Mouse (Mus musculus): ENCODE results near the gene Nova1. TPM values are rescaled to one million over a fixed set of nuclear protein-coding genes. Genes with fewer than 3 reads are reported as not detected.

Gene Nova1
- polyA plus RNA-seq (2012; ENCODE audit: insufficient read depth, insufficient read length, missing spikeins), result 1.0 and 3.7 TPM in 2 replicates

- Histone ChIP-seq H3K4me3 (ENCODE audit: insufficient read depth, low read depth, low read length) (peak within 1 kb of the TSS; percentile 66), H3K27ac (replicated peaks; ENCODE audit: low read depth, low read length) (peak within 1 kb of the TSS; percentile 31), H3K4me1 (ENCODE audit: control insufficient read depth, insufficient read depth, insufficient read length, low read length) (no peaks in the 10 kb centered on the region)
Measured at GRCm38 (mm10) chr12:46818856-46819347, at the start of gene Nova1. Nova1 (minus strand) TSS chr12:46818929.

DNA sequence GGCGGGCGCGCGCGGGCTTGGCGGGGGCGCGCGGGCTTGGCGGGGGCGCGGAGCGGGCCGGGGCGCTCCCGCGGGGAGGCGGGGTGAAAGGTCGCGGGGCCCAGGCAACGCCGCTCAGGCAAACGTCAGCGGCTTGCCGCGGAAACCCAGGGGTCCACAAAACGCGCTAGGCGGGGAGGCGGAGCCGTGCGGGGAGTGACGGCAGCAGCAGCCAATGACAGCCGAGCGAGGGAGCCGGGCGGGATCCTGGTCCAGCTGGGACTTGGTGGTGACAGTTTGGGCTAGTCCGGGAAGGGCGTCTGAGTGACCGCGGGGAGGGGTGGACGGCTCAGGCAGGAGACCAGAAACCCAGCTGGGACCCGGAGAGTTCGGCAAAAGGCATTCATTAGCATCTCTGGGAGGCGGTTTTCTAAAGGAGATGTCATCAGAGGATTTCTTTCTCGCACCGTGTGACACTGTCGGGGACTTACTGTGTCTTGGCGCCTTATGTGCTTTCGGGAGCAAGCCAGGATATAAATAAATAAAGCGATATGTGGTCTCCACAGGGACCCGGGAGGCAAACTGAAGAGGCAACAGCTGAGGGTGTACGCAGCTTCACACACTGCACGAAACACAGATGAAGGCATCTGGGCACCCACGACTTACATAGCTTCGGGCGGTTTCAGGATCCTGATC is 756 bp upstream of the Nova1 start:
- Histone ChIP-seq H3K27ac (replicated peaks; ENCODE audit: low read depth, low read length) (0 out of 2 replicates have a peak overlapping the region, but pooled peaks have one; percentile 31), H3K4me1 (ENCODE audit: control insufficient read depth, insufficient read depth, insufficient read length, low read length) (no peaks in the 10 kb centered on the region), H3K4me3 (ENCODE audit: insufficient read depth, low read depth, low read length) (peak overlapping the region; percentile 64)

GRCm38 (mm10) chr12:46818021-46818855 is 491 bp downstream of the Nova1 start:
- peak overlapping the region; percentile 24 for H3K27ac ChIP-seq (replicated peaks; ENCODE audit: low read depth, low read length)
- H3K4me1 ChIP-seq (ENCODE audit: control insufficient read depth, insufficient read depth, insufficient read length, low read length), result no peaks in the 10 kb centered on the region
- H3K4me3 ChIP-seq (ENCODE audit: insufficient read depth, low read depth, low read length), result peak overlapping the region; percentile 66

DNA sequence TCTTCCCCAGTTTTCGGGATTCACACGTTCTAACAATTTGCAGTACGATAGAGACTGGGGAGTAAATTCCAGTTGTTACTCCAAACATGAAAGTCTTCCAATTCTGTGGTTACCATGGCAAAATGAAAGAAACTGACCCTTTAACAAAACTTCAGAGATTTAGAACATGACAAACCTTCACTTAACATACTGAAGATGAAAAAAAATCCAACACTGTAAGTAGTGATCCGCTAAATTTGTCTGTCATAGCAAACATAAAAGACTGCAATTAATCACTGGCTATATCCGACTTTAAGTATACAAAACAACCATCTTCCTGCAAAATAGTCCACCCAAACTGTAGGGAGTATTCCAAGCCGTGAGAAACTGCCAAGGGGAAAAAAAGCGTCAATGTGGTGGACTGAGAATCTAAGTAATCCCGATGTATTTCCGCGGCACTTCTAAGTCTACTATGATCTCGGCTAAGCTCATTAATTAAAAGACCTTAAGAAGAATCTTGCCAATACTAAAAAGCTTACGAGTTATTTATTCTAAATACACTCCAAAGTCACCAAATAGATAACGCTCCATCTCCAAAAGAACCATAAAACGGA is 1.4 kb downstream of the Nova1 start:
- no peak overlapping the region for H3K27ac ChIP-seq (replicated peaks; ENCODE audit: low read depth, low read length)
- peak overlapping the region; percentile 66 for H3K4me3 ChIP-seq (ENCODE audit: insufficient read depth, low read depth, low read length)
- H3K4me1 ChIP-seq (ENCODE audit: control insufficient read depth, insufficient read depth, insufficient read length, low read length), result no peaks in the 10 kb centered on the region

GRCm38 (mm10) chr12:46816291-46816690 is 2.4 kb downstream of the Nova1 start:
- Histone ChIP-seq H3K27ac (replicated peaks; ENCODE audit: low read depth, low read length) (no peak overlapping the region), H3K4me3 (ENCODE audit: insufficient read depth, low read depth, low read length) (no peak overlapping the region)

GRCm38 (mm10) chr12:46815697-46816096 is 3.0 kb downstream of the Nova1 start:
- Histone ChIP-seq H3K27ac (replicated peaks; ENCODE audit: low read depth, low read length) (no peak overlapping the region), H3K4me1 (ENCODE audit: control insufficient read depth, insufficient read depth, insufficient read length, low read length) (no peaks in the 10 kb centered on the region), H3K4me3 (ENCODE audit: insufficient read depth, low read depth, low read length) (no peak overlapping the region)

More at GRCm38 (mm10) chr12:46816291-46816690, 2.4 kb downstream of the Nova1 start:
- no peaks in the 10 kb centered on the region for H3K4me1 ChIP-seq (ENCODE audit: control insufficient read depth, insufficient read depth, insufficient read length, low read length)

GRCm38 (mm10) chr12:46814820-46815219 is 3.9 kb downstream of the Nova1 start:
- Histone ChIP-seq H3K4me1 (ENCODE audit: control insufficient read depth, insufficient read depth, insufficient read length, low read length) (no peaks in the 10 kb centered on the region), H3K4me3 (ENCODE audit: insufficient read depth, low read depth, low read length) (no peak overlapping the region), H3K27ac (replicated peaks; ENCODE audit: low read depth, low read length) (no peak overlapping the region)

DNA sequence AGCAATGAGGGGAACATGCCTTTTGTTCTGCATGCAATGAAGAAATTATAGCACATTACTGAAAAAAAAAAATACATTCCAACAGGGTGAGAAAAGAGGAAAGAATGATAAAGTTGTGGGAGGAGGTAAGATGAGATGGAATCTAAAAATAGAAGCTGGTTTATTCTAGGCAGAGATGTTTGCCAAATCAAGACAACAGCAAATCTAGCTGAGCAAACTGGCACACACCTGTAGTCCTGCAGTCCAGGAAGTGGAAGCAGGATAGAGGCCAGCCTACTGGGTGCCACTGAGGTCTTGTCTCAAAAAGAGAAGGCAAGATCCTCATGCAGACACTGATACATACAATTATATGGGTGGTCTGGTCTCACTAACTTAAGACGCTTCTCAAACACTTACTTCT is 17.4 kb downstream of the Nova1 start:
- Histone ChIP-seq H3K4me1 (ENCODE audit: control insufficient read depth, insufficient read depth, insufficient read length, low read length) (no peaks in the 10 kb centered on the region), H3K27ac (replicated peaks; ENCODE audit: low read depth, low read length) (no peak overlapping the region), H3K4me3 (ENCODE audit: insufficient read depth, low read depth, low read length) (no peak overlapping the region)

- no peak overlapping the region for H3K4me3 ChIP-seq (ENCODE audit: insufficient read depth, low read depth, low read length)
- no peak overlapping the region for H3K27ac ChIP-seq (replicated peaks; ENCODE audit: low read depth, low read length)
- no peaks in the 10 kb centered on the region for H3K4me1 ChIP-seq (ENCODE audit: control insufficient read depth, insufficient read depth, insufficient read length, low read length)
Measured at GRCm38 (mm10) chr12:46782301-46783280, 36.1 kb downstream of the Nova1 start.

DNA sequence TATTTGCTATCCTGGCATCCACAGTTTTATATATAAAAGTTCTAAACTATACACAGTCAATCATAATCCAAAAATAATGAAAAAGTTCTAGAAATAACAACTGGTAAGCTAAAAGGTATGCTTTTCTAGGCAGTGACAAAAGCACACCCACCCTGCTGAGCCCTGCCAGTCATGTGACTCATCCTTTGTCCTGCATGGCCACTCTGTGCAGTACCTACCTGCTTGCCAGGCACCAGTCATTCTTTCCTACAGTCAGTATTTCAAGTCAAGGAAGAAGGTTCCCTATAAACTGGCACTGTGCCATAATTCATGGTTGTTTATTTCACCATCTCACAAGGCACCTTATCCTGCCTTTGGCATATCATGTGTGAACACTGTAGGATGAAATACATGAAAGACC is 37.2 kb downstream of the Nova1 start:
- Histone ChIP-seq H3K27ac (replicated peaks; ENCODE audit: low read depth, low read length) (no peak overlapping the region), H3K4me3 (ENCODE audit: insufficient read depth, low read depth, low read length) (no peak overlapping the region), H3K4me1 (ENCODE audit: control insufficient read depth, insufficient read depth, insufficient read length, low read length) (no peaks in the 10 kb centered on the region)

GRCm38 (mm10) chr12:46780983-46781382 is 37.7 kb downstream of the Nova1 start:
- Histone ChIP-seq H3K4me3 (ENCODE audit: insufficient read depth, low read depth, low read length) (no peak overlapping the region), H3K4me1 (ENCODE audit: control insufficient read depth, insufficient read depth, insufficient read length, low read length) (no peaks in the 10 kb centered on the region), H3K27ac (replicated peaks; ENCODE audit: low read depth, low read length) (no peak overlapping the region)

DNA sequence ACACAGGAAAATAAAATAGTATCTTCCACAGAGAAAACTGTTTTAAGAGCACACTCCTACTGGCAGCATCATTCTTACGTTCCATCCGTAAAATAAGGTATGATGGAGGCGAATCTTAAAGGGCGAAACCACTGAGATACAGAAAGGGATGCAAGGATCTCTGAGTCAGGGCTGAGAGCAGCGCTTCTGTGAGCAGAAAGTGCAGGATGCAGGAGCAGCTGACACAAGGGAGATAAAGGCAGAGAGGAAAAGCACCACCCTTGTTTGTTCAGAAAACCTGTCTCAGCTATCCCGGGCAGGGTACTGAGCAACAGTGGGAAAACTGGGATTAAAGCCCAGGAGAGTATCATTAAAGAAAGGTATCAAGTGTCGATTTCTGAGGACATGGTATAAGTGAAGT is 59.3 kb downstream of the Nova1 start:
- no peak overlapping the region for H3K4me3 ChIP-seq (ENCODE audit: insufficient read depth, low read depth, low read length)
- no peaks in the 10 kb centered on the region for H3K4me1 ChIP-seq (ENCODE audit: control insufficient read depth, insufficient read depth, insufficient read length, low read length)
- H3K27ac ChIP-seq (replicated peaks; ENCODE audit: low read depth, low read length), result no peak overlapping the region

GRCm38 (mm10) chr12:46754325-46754848 is 64.3 kb downstream of the Nova1 start:
- Histone ChIP-seq H3K27ac (replicated peaks; ENCODE audit: low read depth, low read length) (no peak overlapping the region), H3K4me3 (ENCODE audit: insufficient read depth, low read depth, low read length) (no peak overlapping the region), H3K4me1 (ENCODE audit: control insufficient read depth, insufficient read depth, insufficient read length, low read length) (no peaks in the 10 kb centered on the region)

- Histone ChIP-seq H3K27ac (replicated peaks; ENCODE audit: low read depth, low read length) (no peak overlapping the region), H3K4me1 (ENCODE audit: control insufficient read depth, insufficient read depth, insufficient read length, low read length) (no peaks in the 10 kb centered on the region), H3K4me3 (ENCODE audit: insufficient read depth, low read depth, low read length) (no peak overlapping the region)
Measured at GRCm38 (mm10) chr12:46753096-46753495, 65.6 kb downstream of the Nova1 start.
